Mouse (Mus musculus) lung, postnatal 0 days (tissue): ENCODE data around the gene Sgip1.

Experiments
- CTCF ChIP-seq: IDR thresholded peaks from 2 replicates; pipeline ENCODE4 v1.5.1; 2016; ENCODE audit warnings: antibody characterized with exemption, mild to moderate bottlenecking
- EP300 ChIP-seq: IDR thresholded peaks from 2 replicates; pipeline ENCODE4 v1.6.1; 2016; ENCODE audit warnings: antibody characterized with exemption, mild to moderate bottlenecking, control low read depth

DNA sequence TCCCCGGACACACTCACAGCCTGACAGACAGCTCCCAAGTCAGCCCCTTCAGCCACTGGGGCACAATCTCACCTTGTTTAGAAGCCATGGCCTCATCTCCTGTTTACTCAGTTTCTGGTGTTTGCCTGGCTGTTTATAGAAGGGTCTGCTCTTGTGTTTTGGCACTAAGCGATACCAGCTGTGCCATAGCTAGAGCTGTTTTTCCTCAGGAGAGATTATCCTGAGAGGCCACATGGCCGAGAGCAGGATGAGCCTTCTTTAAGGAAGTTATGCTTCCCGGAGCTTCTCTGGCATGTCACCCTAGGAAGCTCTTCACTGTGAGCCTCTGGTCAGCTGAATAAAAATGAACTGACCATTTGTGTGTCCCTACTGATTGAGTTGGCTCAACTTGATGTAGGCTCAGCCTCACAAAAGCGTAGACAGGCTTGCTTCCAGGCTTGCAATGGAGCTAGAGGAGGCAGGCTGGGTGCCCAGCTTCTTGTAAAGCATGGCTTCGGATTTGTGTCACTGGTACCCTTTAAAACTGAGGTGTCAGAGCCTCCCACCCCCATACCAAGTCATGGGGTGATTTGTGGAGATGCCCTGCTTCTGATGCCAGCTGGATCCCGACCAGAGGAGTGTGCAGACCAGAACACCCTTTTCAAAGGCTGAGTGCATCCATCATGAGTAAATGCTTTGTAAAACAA is 42.1 kb downstream of the Sgip1 start:
- TF ChIP-seq CTCF (no peak), EP300 (no peak)
